Mouse (Mus musculus) liver, embryonic 14 days (tissue): Measurements from ENCODE around the gene Usp6nl. TPM values are rescaled to one million over a fixed set of nuclear protein-coding genes. Genes with fewer than 3 reads are reported as not detected.

ENCODE experiments used
- polyA plus RNA-seq: library from polyadenylated mRNA; depleted of rRNA; stranded (reverse); fragments of >200 nt; gene quantifications from 2 replicates; pipeline ENCODE4 v1.2.3, GENCODE M21; 2012; rRNA removed

The Usp6nl gene
- 3.4 and 3.8 TPM in 2 replicates for polyA plus RNA-seq

GRCm38 (mm10) chr2:6322376-6322901 lies at the start of gene Usp6nl:
TSS of gene Usp6nl (plus strand) at chr2:6322667.

Other genes starting within 250 kb of the Usp6nl start
- 1.6 and 2.1 TPM in 2 replicates for gene Proser2, start 192.5 kb upstream of the Usp6nl start, polyA plus RNA-seq
- gene Echdc3, start 109.6 kb upstream of the Usp6nl start, polyA plus RNA-seq: 7.8 and 8.9 TPM in 2 replicates